Mouse (Mus musculus) T-helper 2 cell (primary cell): Measurements from ENCODE around the gene Tbc1d1.
"Not testable (repeated sequence)": the region's sequence is repeated elsewhere in the genome, so short reads cannot be mapped to it uniquely, and the experiment has no call there.

ENCODE experiments used
- in situ Hi-C: fragments of 300-600 bp; cut with MboI, MseI; formaldehyde crosslinking; loops from one replicate; pipeline ENCODE4 v1.15.1; 2025; ENCODE audit warnings: high pct_unique_total_duplicates

The Tbc1d1 gene

DNA sequence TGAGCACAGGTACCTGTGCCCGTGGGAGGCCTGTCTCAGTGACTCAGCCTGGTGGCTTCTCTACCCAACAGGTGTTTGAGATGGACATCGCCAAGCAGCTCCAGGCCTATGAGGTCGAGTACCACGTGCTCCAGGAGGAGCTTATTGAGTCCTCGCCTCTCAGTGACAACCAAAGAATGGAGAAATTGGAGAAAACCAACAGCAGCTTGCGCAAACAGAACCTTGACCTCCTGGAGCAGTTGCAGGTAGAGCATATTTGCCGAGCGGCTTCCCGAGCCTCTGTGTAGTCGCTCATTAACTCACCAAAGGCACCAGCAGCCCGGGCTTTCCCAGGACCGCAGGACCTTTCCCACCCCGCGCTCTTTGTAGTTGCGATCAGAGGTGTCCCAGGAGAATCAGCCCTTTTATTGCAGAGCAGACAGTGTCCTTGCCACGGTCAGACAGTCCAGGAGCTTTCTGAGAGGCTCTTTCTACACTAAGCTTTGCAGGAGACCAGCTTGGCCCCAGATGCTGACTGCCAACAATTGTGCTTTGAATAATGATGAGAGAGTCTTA, 189.2 kb downstream of the Tbc1d1 start:
- in situ Hi-C loops: no loop called here

DNA sequence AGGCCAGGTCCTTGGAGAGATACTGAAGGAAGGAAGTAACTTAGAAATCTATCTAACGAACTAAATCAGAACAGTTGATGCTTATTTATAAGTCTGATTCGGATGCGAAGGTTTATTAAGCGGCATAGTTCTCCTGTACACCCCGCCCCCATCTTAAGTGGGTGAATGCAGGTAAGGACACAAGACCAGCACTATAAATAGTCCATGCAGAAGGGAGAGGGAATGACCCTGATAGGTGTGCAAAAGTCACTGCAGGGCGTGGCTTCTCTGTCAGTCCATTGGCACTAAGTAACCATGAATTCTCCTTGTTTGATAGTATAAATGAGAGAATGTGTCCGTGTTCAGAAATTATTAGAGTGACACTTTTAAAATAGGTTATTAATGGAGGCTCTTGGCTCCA, 189.7 kb downstream of the Tbc1d1 start:
- in situ Hi-C loops: no loop called here

DNA sequence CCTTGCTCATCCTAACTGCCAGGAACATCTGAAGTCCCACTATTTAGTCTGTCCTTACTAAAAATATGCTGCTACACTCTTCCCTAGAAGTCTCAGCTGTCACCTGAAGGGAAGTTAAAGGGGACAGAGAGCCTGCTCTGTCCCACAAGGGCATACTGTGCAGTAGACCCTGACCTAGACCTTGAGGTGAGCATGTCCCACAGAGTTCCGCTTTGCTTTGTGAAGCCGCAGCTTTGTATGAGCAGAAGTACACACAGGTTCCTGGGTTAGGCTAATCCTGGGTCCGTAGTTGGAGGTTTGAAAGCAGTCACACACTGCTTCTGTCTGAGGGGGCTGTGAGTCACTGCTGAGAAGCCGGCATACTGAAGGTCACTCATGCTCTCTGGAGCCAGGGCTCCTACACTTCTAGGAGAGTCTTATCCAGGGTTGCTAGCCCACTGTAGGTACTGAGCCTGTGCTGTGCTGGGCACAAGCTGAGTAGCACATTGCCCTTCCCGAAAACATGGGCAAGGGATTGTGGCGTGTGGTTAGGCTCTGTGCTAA, 190.3 kb downstream of the Tbc1d1 start:
- in situ Hi-C loops: no loop called here

DNA sequence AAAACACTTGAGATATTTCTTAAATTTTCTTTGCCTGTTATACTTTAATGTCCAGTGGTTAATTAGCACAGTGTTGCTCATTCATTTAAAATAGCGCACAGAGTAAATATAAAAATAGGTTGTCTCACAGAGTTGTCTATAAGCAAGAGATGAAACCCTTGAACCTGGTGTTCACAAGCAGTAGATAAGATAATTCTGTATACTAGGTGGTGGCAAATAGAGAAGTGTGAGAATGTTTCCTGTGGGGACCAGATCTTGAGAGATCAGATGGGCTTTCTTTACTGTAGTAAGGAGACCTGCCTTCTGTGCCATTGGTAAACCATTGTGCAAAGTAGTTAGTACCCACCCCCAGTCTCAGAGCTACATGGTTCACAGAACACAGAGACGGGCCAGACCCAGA, 192.1 kb downstream of the Tbc1d1 start:
- in situ Hi-C loops: no loop called here

DNA sequence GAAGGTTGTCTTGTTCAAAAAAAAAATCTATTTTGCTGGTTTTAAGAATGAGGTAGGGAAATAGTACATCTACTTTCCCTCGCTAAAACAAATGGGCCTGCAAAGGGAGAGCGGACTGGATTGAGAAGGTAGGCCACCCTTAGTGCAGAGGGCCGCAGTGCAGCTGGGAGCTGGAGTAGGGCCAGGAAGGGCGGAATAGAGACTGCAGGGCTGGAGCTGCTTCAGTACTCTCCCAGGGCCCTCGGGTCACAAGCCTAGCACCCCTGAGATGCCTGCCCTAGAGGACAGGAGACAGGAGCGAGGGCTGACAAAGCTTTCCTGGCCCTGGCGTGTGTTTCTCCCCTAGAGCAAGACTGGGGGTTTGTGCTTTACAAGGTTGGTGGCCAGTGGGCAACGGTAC, 192.7 kb downstream of the Tbc1d1 start:
- in situ Hi-C loops: no loop called here

DNA sequence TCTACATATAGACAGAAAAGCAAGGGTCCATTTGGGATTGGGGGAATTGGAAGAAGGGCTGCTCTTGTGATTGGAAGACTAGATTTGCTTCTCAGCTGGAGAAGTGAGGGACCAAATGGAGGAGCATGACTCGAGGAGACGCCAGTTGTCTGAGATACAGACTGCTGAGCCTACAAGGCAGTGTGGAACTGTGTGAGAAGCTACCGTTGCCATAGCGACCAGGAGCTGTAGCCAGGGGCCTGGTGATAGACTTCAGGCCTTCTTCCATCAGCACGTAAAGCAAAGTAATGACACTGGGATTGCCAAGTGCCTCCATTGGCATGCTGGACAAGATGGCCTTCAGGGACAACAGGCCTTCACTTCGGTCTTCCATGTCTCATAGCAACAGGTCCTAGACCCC, 195.9 kb downstream of the Tbc1d1 start:
- in situ Hi-C loops: no loop called here

DNA sequence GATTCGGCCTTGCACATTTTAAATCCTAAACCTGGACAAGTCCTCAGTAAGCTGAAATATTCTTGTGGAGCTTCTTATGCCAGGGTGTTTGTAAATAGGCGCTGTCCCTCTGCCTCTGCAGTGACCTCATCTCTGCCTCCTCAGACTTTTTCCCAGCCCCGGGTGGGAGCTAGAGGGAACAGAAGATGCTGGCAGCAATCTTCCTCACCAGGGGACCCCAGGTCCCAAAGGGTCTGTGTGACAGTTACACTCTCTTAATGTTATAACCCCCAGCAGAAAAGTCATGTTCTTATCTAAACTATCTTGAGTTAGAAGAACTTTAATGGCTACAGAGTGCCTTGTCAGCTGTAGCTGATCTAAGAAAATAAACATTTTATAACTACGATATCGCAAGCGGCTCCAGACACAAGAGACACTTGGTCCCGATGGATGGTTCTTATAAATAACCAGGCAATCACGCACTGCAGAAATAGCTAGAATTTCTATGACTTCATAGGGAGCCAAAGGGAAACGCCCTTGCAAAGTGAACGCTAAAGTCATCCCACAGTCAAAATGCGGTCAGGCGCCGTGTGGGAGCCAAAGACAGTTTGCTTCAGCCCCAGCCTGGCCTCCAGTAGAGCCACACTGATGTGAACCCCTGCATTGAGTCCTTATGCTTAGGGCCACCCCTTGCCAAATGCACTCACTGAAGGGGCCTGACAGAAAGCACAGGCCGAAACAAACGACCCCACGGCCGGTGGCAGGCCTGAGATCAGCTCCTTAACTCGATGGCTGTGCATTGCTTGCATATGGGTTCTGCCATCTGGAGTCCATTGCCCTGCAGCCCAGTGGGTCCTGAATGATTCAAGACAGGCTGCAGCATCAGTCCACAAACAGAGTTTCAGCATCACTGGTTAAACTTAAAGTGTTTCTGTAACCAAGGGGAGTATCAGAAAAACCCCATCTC, 202.8 kb downstream of the Tbc1d1 start:
- in situ Hi-C loops: no loop called here

DNA sequence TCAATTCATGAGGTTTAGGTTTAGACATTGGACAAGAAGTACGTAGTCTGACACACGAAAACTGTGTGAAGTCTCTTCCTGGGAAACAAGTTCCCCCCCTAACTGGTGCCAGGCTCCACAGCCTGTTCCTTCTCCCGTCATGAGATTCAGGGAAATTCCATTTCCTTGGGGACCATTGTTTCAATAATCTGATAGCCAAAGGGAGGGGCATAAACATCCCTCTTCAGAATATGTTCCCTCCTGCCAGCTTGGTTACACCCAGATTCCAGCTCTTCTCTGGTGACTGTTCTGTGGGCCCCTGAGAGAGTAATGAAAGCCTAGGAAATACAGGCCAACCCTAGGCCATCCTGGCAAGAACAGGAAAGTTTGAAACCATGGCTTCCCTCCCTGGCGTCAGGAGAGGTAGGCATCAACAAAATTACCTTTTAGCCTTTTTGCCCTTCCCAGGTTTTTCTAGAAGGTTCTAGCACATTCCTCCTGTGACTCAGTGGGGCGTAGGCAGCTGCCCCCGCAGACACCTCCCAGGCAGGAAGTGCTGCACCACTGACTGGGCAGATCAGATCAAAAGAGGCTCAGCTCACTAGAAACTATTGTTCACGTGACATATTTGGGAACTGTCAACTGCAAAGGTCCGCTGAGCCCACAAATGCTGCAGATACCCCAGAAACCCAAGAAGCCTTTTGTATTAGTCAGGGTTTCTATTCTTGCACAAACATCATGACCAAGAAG, 204.2 kb downstream of the Tbc1d1 start:
- in situ Hi-C loops: no loop called here

DNA sequence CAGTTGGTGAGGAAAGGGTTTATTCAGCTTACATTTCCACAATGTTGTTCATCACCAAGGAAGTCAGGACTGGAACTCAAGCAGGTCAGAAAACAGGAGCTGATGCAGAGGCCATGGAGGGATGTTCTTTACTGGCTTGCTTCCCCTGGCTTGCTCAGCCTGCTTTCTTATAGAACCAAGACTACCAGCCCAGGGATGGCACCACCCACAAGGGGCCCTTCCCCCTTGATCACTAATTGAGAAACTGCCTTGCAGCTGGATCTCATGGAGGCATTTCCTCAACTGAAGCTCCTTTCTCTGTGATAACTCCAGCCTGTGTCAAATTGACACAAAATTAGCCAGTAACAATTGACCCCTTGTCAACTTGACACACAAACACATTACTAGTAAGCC, 204.8 kb downstream of the Tbc1d1 start:
- in situ Hi-C loops: not testable (repeated sequence)

DNA sequence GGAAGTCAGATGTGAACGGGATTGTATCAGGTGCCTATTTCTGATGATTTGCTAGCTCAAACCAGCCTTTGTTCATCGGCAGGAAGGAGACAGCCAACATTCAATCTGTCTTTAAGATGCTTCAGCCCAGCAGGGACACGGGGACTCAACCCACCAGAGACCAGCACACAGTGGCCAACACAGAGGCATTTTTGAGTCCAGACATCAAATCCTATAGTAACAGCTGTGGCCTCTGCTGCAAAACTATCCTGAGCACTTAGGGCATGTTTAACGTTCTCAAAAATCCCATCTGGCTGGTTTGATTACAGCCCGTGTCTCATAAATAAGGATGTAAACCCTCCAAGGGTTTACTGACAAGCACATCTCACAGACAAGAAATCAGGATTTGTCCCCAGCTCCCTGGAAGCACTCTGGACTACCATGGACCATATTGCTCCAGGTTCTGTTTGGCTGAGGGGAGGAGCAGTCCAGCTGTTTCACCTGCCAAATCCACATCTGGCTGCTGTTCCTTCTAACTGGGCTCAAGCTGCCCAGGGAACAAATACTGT, 207.8 kb downstream of the Tbc1d1 start:
- in situ Hi-C loops: no loop called here

DNA sequence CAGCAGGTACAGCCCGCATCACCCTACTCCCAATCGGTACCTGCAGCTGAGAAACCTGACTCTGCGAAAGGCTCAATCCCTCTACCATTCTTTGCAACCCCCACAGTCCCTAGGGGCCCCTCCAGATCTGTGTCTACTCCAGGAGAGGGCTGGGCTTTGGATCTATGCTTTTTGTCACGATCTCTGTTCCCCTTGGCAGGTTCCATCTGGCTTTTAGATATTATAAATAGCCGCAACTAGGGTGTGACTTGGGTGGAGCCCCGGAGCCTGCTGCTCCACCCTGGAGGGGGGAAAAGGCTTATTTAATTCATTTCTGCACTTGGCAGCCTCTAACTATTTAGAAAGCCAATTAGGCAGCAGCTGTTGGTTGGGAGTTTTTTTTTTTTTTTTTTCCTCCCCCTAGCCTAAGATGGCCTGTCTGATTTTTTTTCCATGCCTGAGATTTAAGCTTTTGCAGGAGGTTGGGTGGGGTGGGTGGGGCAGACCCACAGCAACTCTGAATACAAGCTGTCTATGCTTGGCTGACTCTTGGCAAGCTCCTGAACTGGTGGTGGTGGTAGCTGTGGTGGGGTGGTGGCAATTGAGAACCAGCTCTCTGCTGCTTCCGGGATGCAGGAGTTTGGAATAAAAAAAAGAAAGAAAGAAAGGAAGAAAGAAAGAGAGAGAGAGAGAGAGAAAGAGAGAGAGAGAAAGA, 208.5 kb downstream of the Tbc1d1 start:
- in situ Hi-C loops: loop anchor here (5.0 kb wide), 1 partner anchor 37 kb away; no protein-coding TSS in a partner anchor

DNA sequence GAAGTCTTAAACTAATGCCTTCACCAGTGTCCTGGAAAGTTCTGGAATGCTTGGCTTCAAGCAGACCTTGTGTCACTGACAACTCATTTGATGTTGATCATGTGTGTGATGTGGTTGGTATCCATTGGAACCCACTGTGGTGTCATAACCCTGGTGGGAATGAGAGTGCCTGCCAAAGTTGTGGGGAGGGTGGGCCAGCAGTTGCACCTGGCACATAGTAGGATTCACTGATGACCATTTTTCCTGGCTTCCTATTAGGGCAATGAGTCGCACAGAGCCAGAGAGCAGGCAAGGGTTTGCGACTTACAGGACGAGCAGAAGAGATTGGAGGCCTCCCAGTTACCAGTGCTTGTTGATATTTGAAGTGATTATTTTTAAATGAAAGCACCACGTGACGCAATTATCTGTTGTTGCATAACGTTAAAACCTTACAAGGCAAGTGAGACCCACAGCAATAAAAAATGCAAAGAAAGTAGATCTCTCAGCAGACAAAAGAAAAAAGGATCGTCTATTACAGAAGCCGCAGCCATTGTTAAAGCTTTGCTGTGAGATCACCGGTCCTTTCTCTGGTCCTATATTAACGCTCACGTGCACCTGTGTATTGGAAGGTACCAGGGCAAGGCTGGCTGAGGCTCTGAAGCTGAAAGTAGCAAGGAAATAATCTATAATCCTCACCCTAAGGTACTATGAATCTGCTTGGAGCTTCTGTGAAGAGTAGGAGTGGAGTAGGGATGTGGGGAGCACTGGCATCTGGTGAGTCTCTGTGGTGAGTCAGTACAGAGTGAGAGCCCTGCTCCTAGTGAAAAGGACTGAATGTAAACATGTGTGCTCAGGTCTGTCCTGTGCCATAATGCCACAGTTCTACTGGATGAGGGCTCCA, 209.3 kb downstream of the Tbc1d1 start:
- in situ Hi-C loops: loop anchor here (5.0 kb wide), 1 partner anchor 38 kb away; no protein-coding TSS in a partner anchor

DNA sequence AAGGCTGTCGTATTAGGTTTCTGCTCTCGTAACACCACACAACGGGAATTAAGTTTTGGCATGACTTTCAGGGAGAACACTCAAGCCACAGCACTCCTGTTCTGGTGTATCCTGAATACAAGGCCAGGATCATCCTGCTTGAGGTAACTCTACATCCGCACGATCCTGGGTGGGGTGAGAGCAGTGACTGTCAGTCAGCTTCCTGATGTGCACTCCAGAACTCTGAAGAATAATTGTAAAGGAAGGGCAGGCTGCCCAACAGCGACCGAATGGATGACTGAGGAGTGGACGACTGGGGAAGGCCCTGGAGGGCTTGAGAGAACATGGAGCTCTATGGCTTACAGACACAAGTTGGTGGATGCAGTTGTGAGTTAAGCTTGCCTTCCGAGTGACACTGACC, 210.0 kb downstream of the Tbc1d1 start:
- in situ Hi-C loops: loop anchor here (5.0 kb wide), 1 partner anchor 39 kb away; no protein-coding TSS in a partner anchor

DNA sequence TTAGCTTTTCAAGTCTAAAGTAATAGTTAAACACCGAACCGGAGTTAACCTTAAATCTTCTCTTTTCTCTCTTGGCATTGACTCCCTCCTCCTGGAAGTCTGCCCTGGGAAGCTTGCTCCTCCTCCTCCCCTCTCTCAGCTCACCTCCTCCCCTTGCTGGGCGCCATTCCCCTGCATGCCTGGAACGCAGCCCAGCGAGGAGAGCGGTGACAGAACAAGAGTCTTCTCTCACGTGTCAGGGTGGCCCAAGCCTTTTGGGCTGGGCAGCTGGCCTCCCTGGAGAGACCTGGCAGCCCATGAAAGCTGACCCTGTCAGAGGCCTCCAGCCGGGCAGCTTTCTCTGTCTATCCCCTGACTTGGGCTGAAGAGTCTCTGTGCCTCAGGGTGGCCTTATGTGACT, 211.3 kb downstream of the Tbc1d1 start:
- in situ Hi-C loops: loop anchor here (5.0 kb wide), 1 partner anchor 40 kb away; no protein-coding TSS in a partner anchor

DNA sequence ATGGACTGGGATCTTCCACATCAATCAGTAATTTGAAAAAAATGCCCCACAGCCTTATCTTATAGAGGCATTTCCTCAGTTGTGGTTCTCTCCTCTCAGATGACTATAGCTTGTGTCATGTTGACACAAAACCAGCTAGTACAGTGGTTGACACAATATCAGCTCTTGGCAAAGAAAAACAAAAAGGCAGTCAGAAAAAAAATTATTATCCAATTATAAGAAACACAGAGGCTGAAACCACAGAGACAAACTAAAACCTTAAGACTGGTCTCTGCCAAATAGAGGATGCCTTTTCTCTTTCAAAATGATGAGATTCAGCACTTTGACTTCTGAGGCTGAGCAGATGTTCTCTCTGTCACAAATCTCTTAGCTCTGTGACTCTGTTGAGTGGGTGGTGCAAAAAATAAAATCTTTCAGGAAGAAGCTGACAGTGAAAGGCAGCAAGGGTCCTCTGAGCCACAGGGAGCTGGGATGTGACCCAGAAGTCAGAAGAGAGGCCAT, 215.3 kb downstream of the Tbc1d1 start:
- in situ Hi-C loops: no loop called here

DNA sequence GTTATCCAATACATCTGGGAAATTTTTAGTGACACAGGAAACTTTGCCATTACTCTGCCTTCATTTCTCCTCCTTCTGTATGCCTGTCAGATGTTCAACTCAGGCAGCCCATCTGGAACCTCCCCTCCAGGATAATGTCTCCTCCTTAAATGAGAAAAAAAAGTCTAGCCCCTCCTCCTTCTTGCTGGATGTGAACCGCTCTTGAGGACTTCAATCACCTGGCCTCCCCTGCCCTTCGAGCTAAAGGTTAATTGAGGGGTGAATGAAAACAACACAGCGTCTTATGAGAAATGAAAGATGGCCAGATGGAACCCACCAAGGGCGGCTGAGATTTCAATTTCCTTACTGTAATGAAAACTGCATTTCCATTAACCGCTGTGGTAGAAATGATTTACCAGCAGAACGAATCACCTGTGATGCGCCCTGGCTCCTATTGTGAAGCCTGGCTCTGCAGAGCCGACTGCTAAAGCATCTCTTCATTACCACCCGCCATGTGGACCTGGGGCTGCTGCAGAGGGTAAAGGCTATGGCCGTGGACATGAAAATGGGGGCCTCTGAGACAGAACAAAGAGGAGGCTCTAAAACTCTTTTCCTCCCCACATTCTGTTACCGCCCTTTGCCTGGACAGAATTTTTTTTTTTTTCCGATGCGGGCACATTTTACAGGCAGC, 216.3 kb downstream of the Tbc1d1 start:
- in situ Hi-C loops: no loop called here

DNA sequence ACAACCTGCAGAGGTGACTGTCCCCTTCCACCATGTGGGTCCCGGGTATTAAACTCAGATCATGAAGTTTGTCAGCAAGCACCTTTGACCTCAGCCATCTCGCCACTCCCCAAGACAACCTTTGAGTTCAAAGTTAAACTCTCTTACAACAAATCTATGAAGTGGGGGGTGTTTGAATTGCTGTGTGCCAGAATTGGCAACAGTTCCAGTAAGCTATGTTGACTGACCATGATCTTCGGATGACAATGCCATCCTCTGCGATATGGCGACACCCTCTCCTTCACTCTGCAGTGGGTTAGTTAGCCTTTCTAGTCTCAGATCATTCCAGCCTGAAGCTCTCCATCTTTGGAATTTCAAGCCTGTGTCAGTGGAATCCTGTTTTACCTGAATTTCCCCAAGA, 217.6 kb downstream of the Tbc1d1 start:
- in situ Hi-C loops: no loop called here

DNA sequence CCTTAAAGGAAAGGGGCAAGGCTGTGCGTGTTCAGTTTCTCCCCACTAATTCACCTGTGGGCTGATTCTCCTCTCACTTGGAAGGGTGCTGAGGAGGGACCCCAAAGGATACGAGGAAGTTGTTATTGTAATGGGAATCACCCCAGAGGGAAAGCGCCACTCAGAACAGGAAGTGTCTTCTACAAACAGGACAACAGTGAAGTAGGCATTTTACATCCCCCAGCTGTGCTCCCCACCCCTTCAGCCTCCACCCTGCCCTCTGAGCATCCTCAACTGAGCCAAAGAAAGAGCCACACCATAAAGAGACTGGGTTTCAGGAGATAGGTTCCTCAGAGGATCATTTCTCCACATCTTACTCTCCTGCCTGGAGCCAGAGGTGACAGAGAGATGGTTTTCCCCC, 219.7 kb downstream of the Tbc1d1 start:
- in situ Hi-C loops: no loop called here

DNA sequence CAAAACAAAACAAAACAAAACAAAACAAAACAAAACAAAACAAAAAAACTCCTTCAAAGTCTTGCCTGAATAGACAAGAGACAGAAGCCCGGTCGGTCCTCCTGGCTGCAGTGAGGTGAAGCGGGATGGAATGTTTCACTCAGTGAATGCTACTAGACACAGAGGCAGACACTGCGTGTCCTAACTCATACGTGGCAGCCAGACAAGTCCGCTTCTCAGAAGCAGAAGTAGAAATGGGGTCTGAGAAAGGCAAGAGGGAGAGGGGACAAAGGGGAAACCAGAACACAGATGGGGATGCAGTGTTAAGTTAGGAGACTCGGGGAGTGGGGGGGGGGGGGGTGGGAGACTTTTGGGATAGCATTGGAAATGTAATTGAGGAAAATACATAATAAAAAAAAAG, 220.4 kb downstream of the Tbc1d1 start:
- in situ Hi-C loops: no loop called here
